Mouse (Mus musculus) lung, embryonic 16.5 days (tissue): ENCODE data around the gene Cmss1. TPM values are rescaled to one million over a fixed set of nuclear protein-coding genes. Genes with fewer than 3 reads are reported as not detected.

ENCODE experiments used
- polyA plus RNA-seq: library from polyadenylated mRNA; unstranded; fragments of >200 nt; fragmentation: Nextera tagmentation; extraction: Ambion mirVana; gene quantifications from 2 replicates; pipeline ENCODE4 v1.2.1, GENCODE M21; 2015

Gene Cmss1
- polyA plus RNA-seq, 1 experiment from 2014 or later, result 48.5 TPM

Other genes starting within 250 kb of the Cmss1 start
- gene Col8a1, start 147.9 kb upstream of the Cmss1 start, polyA plus RNA-seq, result 2.3 and 2.6 TPM in 2 replicates